Mouse (Mus musculus): ENCODE measurements around the gene Dusp1. TPM values are rescaled to one million over a fixed set of nuclear protein-coding genes. Genes with fewer than 3 reads are reported as not detected.
A peak's percentile ranks its signal among the peaks of the same experiment; 100 is the strongest.

Gene Dusp1
- polyA plus RNA-seq, 1 experiment from 2014 or later = 27.1 TPM

GRCm38 (mm10) chr17:26601926-26602325 lies 40.0 kb upstream of the Dusp1 start:
- Histone ChIP-seq H3K4me3 (ENCODE audit: low read length) (no peak overlapping the region), H3K27me3 (replicated peaks; ENCODE audit: control insufficient read depth, insufficient read depth, low read length) (no peaks in the 10 kb centered on the region), H3K9me3 (ENCODE audit: control insufficient read depth, low read length) (no peaks in the 10 kb centered on the region), H3K27ac (ENCODE audit: low read depth, low read length) (peak overlapping the region; percentile 64), H3K4me2 (ENCODE audit: low read length) (no peak overlapping the region), H3K36me3 (ENCODE audit: control insufficient read depth, insufficient read depth, low read length) (no peaks in the 10 kb centered on the region), H3K9ac (ENCODE audit: low read depth, low read length) (no peak overlapping the region), H3K4me1 (ENCODE audit: control insufficient read depth, insufficient read depth, low read depth, low read length) (peaks cover 22% of the 10 kb centered on the region)
- no peak for ATAC-seq
- 44% methylated on average over 6 of the region's 6 CpGs for WGBS

GRCm38 (mm10) chr17:26601514-26601913 lies 39.6 kb upstream of the Dusp1 start:
- Histone ChIP-seq H3K4me3 (ENCODE audit: low read length) (no peak overlapping the region), H3K4me1 (ENCODE audit: control insufficient read depth, insufficient read depth, low read depth, low read length) (peaks cover 26% of the 10 kb centered on the region), H3K4me2 (ENCODE audit: low read length) (no peak overlapping the region), H3K9me3 (ENCODE audit: control insufficient read depth, low read length) (no peaks in the 10 kb centered on the region), H3K27me3 (replicated peaks; ENCODE audit: control insufficient read depth, insufficient read depth, low read length) (no peaks in the 10 kb centered on the region), H3K27ac (ENCODE audit: low read depth, low read length) (peak overlapping the region; percentile 6; the same call in 1 of the 2 replicates), H3K36me3 (ENCODE audit: control insufficient read depth, insufficient read depth, low read length) (no peaks in the 10 kb centered on the region), H3K9ac (ENCODE audit: low read depth, low read length) (no peak overlapping the region)
- no peak for ATAC-seq
- 66% methylated on average over 6 of the region's 6 CpGs for WGBS

- Histone ChIP-seq H3K4me2 (ENCODE audit: low read length) (no peak overlapping the region), H3K36me3 (ENCODE audit: control insufficient read depth, insufficient read depth, low read length) (no peaks in the 10 kb centered on the region), H3K4me1 (ENCODE audit: control insufficient read depth, insufficient read depth, low read depth, low read length) (peaks cover 31% of the 10 kb centered on the region), H3K27me3 (replicated peaks; ENCODE audit: control insufficient read depth, insufficient read depth, low read length) (no peaks in the 10 kb centered on the region), H3K4me3 (ENCODE audit: low read length) (no peak overlapping the region), H3K27ac (ENCODE audit: low read depth, low read length) (no peak overlapping the region), H3K9ac (ENCODE audit: low read depth, low read length) (no peak overlapping the region), H3K9me3 (ENCODE audit: control insufficient read depth, low read length) (no peaks in the 10 kb centered on the region)
- ATAC-seq = no peak
- WGBS = 76% methylated on average over 17 of the region's 17 CpGs
Observed at GRCm38 (mm10) chr17:26600913-26601447, 39.1 kb upstream of the Dusp1 start.

DNA sequence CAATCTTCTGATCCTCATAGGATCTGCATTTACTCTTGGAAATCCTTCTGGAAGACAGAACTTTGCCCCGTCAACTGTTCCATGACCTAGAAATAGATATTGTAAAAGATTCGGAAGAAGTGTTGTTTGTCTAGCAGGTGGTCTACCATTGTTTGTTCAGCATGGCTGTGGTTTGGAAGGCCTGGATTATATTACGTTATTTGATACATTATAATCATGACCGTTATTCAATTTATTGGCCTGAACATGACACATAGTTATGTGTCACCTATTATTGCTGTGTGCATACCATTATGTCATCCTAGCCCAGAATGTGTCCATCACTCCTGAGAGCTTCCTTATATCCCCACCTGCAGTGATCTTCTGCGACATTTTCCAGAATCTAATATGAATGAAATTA lies 36.9 kb upstream of the Dusp1 start:
- Histone ChIP-seq H3K9me3 (ENCODE audit: control insufficient read depth, low read length) (no peaks in the 10 kb centered on the region), H3K27ac (ENCODE audit: low read depth, low read length) (no peak overlapping the region), H3K27me3 (replicated peaks; ENCODE audit: control insufficient read depth, insufficient read depth, low read length) (no peaks in the 10 kb centered on the region), H3K4me1 (ENCODE audit: control insufficient read depth, insufficient read depth, low read depth, low read length) (peaks cover 39% of the 10 kb centered on the region), H3K4me3 (ENCODE audit: low read length) (no peak overlapping the region), H3K9ac (ENCODE audit: low read depth, low read length) (no peak overlapping the region), H3K4me2 (ENCODE audit: low read length) (no peak overlapping the region), H3K36me3 (ENCODE audit: control insufficient read depth, insufficient read depth, low read length) (no peaks in the 10 kb centered on the region)
- WGBS = 92% methylated on average over 5 of the region's 5 CpGs
- ATAC-seq = no peak

DNA sequence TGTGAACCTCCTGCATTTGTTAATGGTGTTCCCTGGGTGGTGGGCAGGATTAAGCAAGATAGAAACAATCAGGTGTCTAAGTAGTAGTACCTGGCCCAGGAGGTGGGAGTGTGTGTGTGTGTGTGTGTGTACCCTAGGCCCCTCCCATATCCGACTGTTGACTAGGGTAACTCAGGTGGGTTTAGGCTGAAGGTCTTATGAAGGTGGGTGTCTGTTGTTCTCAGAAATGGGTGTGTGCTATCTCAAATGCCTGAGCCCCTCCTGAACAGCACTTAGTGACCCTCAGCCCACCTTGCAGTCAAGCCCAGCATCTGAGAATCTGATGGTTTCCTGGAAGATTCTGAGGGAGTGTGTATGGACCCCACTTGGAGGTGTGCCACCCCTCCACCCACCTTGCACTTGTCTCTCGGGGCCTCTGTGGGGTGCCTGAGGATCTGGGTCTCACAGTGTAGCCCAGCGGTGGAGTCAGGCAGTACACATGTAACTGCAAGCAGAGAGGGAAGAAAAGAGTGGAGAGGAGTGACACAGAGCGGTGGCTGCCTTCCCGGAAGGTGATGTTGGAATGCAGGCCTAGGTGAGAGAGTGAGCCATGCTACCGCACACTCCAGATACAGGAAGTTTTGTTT lies 35.0 kb upstream of the Dusp1 start:
- no peaks in the 10 kb centered on the region for H3K27me3 ChIP-seq (replicated peaks; ENCODE audit: control insufficient read depth, insufficient read depth, low read length)
- H3K4me3 ChIP-seq (ENCODE audit: low read length) = no peak overlapping the region
- H3K9ac ChIP-seq (ENCODE audit: low read depth, low read length) = no peak overlapping the region
- peaks cover 26% of the 10 kb centered on the region for H3K4me1 ChIP-seq (ENCODE audit: control insufficient read depth, insufficient read depth, low read depth, low read length)
- H3K27ac ChIP-seq (ENCODE audit: low read depth, low read length) = peak overlapping the region; percentile 65
- H3K4me2 ChIP-seq (ENCODE audit: low read length) = no peak overlapping the region
- no peak for ATAC-seq
- H3K36me3 ChIP-seq (ENCODE audit: control insufficient read depth, insufficient read depth, low read length) = no peaks in the 10 kb centered on the region
- 82% methylated on average over 6 of the region's 6 CpGs for WGBS
- H3K9me3 ChIP-seq (ENCODE audit: control insufficient read depth, low read length) = no peaks in the 10 kb centered on the region

DNA sequence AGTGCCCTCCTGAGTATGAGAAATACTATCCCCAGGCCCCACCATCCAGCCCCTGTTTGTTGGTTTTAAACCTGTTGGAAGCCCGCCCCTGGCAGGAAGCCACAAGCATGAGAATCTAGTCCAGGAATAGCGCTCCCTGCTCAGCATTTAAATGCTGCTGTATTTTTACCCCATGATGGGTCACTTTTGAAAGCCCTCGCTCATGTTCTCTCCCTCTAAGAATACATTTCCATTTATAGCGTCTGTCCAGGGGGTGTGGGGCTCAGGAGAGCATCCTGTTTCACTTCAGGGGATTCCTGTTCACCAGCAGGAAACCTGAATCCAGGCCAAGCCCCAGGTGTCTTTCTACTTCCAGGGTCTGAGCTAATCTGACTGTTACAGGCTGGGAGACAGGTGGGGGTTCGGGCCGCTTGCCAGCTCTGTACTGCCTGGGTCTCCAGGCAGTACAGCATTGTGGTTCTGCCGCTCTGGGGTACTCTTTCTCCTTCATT lies 34.3 kb upstream of the Dusp1 start:
- Histone ChIP-seq H3K27me3 (replicated peaks; ENCODE audit: control insufficient read depth, insufficient read depth, low read length) (no peaks in the 10 kb centered on the region), H3K9me3 (ENCODE audit: control insufficient read depth, low read length) (no peaks in the 10 kb centered on the region), H3K4me3 (ENCODE audit: low read length) (no peak overlapping the region), H3K4me2 (ENCODE audit: low read length) (peak overlapping the region; percentile 3; the same call in 1 of the 2 replicates), H3K4me1 (ENCODE audit: control insufficient read depth, insufficient read depth, low read depth, low read length) (peaks cover 19% of the 10 kb centered on the region), H3K36me3 (ENCODE audit: control insufficient read depth, insufficient read depth, low read length) (no peaks in the 10 kb centered on the region), H3K27ac (ENCODE audit: low read depth, low read length) (peak overlapping the region; percentile 65), H3K9ac (ENCODE audit: low read depth, low read length) (no peak overlapping the region)
- ATAC-seq = peak; percentile 63
- 38% methylated on average over 7 of the region's 7 CpGs for WGBS

- H3K9me3 ChIP-seq (ENCODE audit: control insufficient read depth, low read length) = no peaks in the 10 kb centered on the region
- H3K27me3 ChIP-seq (replicated peaks; ENCODE audit: control insufficient read depth, insufficient read depth, low read length) = no peaks in the 10 kb centered on the region
- peak overlapping the region; percentile 65 for H3K27ac ChIP-seq (ENCODE audit: low read depth, low read length)
- no peak overlapping the region for H3K4me3 ChIP-seq (ENCODE audit: low read length)
- no peaks in the 10 kb centered on the region for H3K36me3 ChIP-seq (ENCODE audit: control insufficient read depth, insufficient read depth, low read length)
- no peak overlapping the region; the same call in 1 of the 2 replicates for H3K4me2 ChIP-seq (ENCODE audit: low read length)
- H3K4me1 ChIP-seq (ENCODE audit: control insufficient read depth, insufficient read depth, low read depth, low read length) = peaks cover 19% of the 10 kb centered on the region
- WGBS = 54% methylated on average over 7 of the region's 7 CpGs
- no peak for ATAC-seq
- H3K9ac ChIP-seq (ENCODE audit: low read depth, low read length) = no peak overlapping the region
Observed at GRCm38 (mm10) chr17:26595448-26596167, 33.7 kb upstream of the Dusp1 start.

DNA sequence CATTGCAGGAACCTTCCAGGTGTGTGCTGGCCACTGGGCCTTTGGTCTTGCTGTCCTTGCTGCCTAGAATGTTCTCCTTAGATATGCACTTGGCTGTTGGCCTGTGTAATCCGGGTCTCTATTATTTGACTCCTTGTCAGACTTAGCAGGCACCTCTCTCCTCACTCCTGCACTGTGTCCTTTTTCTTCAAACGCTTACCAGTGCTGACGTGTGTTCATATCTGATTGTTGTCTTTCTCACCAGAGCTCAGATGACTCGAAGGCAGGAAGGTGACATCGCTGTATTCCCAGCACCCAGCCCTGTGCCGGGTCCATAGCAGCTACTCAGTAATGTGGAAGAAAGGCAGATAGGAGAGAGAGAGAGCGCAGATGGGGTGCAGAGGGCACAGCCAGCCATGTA lies 33.0 kb upstream of the Dusp1 start:
- H3K27ac ChIP-seq (ENCODE audit: low read depth, low read length) = no peak overlapping the region

GRCm38 (mm10) chr17:26594171-26594570 lies 32.2 kb upstream of the Dusp1 start:
- Histone ChIP-seq H3K36me3 (ENCODE audit: control insufficient read depth, insufficient read depth, low read length) (no peaks in the 10 kb centered on the region), H3K9me3 (ENCODE audit: control insufficient read depth, low read length) (no peaks in the 10 kb centered on the region), H3K9ac (ENCODE audit: low read depth, low read length) (no peak overlapping the region), H3K27ac (ENCODE audit: low read depth, low read length) (no peak overlapping the region), H3K4me3 (ENCODE audit: low read length) (no peak overlapping the region), H3K4me2 (ENCODE audit: low read length) (no peak overlapping the region), H3K4me1 (ENCODE audit: control insufficient read depth, insufficient read depth, low read depth, low read length) (peaks cover 19% of the 10 kb centered on the region), H3K27me3 (replicated peaks; ENCODE audit: control insufficient read depth, insufficient read depth, low read length) (no peaks in the 10 kb centered on the region)
- ATAC-seq = no peak
- 81% methylated on average over 7 of the region's 7 CpGs for WGBS

More for the DNA sequence above, 33.0 kb upstream of the Dusp1 start:
- 87% methylated on average over 7 of the region's 7 CpGs for WGBS
- Histone ChIP-seq H3K4me2 (ENCODE audit: low read length) (no peak overlapping the region), H3K9me3 (ENCODE audit: control insufficient read depth, low read length) (no peaks in the 10 kb centered on the region), H3K27me3 (replicated peaks; ENCODE audit: control insufficient read depth, insufficient read depth, low read length) (no peaks in the 10 kb centered on the region), H3K4me3 (ENCODE audit: low read length) (no peak overlapping the region), H3K4me1 (ENCODE audit: control insufficient read depth, insufficient read depth, low read depth, low read length) (peaks cover 19% of the 10 kb centered on the region), H3K9ac (ENCODE audit: low read depth, low read length) (no peak overlapping the region), H3K36me3 (ENCODE audit: control insufficient read depth, insufficient read depth, low read length) (no peaks in the 10 kb centered on the region)
- ATAC-seq = no peak; the same call in 1 of the 2 replicates
